Mouse (Mus musculus) hematopoietic stem cell, adult 5-6 weeks (primary cell): ENCODE measurements around the gene Shld1. TPM values are rescaled to one million over a fixed set of nuclear protein-coding genes. Genes with fewer than 3 reads are reported as not detected.

Experiments used
- ATAC-seq, 2 experiments: fragments of 125-278 bp in 1 of 2; replicated peaks in 1 of 2; 2 replicates each; pipeline ENCODE4 v1.8.0; 2016 to 2017; ENCODE audit warnings: inconsistent platforms in 2 of 2, mild to moderate bottlenecking in 2 of 2, moderate number of reproducible peaks in 2 of 2, low read depth in 1 of 2, moderate TSS enrichment in 1 of 2; ENCODE audit not compliant: low FRiP score in 2 of 2, poor library complexity in 2 of 2, severe bottlenecking in 2 of 2, insufficient read depth in 1 of 2, low TSS enrichment in 1 of 2
- total RNA-seq: library from RNA; stranded (forward); fragments of 172-1452, 232-1000 nt; gene quantifications from 2 replicates; pipeline ENCODE4 v1.2.3, GENCODE M21; 2017

Gene Shld1
- 3.7 and 5.8 TPM in 2 replicates for total RNA-seq

DNA sequence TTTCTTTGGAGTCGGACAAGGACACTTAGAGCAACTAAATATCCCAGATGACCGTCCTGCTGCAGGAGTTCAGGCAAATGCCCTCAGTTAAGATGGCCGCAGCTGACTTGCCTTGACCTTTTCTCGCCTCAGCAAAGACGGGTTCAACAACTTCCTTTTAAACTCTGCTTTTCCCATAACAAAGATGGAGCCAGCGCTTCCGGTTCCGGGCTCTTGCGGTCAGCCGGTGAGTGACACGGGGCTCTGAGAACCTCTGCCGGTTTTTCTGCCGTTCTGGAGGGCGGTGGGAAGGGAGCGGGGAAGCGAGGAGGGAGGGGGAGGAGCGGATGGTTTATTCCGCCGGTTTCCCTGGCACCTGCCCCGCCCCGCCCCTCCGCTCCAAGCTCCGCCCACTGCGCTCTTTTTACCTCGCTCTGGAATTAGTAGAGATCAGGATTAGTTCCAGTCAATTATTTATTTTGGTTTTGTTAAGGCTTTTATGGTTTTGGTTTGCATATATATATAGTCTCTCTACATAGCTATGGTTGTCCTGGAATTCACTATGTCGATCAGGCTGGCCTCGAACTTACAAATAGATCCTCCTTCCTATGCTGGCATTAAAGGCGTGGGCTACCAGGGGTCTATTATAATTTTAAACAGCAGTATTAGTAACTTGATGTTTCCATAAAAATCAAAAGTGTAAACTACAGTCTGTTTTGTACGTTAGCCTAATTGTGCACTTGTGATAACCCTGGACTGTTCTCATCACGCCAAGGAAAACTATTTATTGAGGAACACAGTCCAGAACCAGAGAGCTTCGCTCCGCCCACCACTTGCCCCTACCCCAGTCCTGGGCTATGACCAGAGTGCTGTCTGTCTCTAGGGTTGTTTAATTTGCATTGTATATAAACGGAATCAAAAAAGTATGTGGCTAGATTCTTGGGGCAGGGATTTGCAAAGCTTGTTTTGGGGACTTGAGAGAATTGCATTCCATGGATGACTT lies at the start of gene Shld1:
Gene Shld1, plus strand, starts transcription at position 176 of the 982 bp plus-strand sequence.
- ATAC-seq, result peak; percentile 88 to 89

GRCm38 (mm10) chr2:132638306-132638705 lies 48.4 kb upstream of the Shld1 start:
- no peak for ATAC-seq

- ATAC-seq, result no peak
Measured at GRCm38 (mm10) chr2:132639337-132639736, 47.4 kb upstream of the Shld1 start.

DNA sequence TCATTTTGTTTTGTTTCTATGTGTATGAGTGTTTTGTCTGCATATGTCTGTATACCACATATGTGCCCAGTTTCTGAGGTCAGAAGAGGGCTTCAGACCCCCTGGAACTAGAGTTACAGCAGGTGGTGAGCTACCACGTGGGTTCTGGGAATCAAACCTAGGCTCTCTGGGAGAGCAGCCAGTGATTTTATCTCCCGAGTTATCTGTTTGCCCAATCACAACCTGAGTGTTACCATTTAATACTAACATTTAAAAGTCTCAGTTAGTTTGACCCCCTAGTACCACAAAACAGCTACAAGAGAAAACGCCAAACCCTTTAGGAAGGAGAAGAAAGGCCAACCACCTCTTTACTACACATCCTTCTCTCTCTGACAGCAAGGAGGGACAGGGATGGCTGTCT lies 45.5 kb upstream of the Shld1 start:
- no peak for ATAC-seq

GRCm38 (mm10) chr2:132643161-132643560 lies 43.6 kb upstream of the Shld1 start:
- peak; percentile 88 to 91 for ATAC-seq

DNA sequence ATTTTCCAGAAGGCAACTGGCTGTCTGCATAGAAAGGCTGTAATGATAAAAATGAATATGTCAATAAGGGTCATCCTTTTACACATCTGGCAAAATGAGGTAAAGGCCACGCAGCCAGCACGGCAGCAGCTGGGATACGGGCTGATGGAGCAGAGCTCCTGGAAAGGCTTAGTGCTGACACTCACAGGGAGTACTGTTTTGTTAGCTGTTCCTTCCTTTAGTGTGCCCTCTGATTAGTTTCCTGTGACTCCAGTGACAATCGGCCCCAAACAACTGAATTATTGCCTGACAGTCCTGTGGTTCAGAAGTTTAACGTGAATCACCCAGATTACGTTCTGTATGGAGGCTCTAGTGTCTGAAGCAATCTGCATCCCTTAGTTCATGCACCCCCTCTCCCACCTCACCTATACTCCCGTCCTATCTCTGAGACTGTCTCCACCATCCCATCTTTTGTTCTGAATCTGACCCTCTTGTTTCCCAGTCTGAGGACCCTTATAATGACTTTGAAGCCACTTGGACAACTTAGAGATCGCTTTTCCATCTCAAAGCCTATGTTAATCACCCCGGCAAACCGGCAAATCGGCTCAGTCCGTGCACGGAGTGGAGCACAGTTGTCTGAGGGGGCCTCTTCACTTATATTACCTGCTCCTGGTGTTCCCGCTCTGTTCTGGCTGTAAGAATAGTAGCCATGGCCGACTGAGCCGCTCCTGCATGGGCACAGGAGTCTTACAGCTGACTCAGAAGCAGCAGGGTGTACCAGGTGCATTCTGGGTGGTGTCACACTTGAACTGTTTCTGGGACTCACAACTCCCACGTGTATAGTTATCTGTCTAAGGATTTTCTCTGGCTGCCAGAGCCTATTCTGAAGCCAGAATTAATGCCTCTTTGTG lies 39.6 kb upstream of the Shld1 start:
- ATAC-seq, result no peak

GRCm38 (mm10) chr2:132649352-132649870 lies 37.3 kb upstream of the Shld1 start:
- ATAC-seq, result no peak

DNA sequence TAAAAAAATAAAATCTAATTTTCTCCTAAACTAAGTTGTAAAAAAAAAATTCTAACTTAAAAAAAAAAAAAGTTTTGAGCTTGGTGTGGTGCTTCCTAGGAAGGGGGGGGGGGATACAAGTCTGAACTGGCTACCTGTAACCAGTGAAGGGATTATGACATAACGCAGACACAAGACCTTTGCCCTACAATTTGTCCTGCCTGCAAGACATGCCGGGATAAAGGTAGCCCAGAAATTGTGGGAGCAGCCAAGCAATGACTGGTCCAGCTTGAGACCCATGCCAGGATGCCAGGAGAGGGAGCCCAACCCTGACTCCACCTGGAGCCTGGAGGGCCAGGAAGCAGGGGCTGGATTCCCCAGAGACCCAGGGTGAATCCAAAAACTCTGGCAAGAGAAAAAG lies 36.2 kb upstream of the Shld1 start:
- ATAC-seq, result no peak

DNA sequence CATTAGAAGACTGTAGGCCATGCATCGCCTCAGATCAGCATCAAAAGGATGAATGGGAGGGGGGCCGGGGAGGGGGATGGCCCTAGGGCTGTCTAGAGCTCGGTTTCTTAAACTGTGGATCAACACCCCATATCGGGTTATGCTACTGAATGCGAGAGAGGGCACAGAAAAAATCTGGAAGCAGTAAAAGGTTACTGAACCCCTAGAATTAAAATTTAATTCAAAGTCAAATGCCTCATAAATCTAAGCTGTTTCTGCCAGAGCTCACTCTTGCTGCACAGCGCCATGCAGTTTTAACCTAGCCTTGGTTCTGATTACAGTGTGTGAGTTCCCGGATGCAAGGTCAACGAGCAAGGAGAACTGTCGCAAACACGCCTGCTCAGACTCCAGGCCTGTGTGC lies 34.3 kb upstream of the Shld1 start:
- ATAC-seq, result no peak

GRCm38 (mm10) chr2:132654834-132655495 lies 31.8 kb upstream of the Shld1 start:
- ATAC-seq, result no peak

- no peak for ATAC-seq
Measured at GRCm38 (mm10) chr2:132657186-132657585, 29.5 kb upstream of the Shld1 start.

DNA sequence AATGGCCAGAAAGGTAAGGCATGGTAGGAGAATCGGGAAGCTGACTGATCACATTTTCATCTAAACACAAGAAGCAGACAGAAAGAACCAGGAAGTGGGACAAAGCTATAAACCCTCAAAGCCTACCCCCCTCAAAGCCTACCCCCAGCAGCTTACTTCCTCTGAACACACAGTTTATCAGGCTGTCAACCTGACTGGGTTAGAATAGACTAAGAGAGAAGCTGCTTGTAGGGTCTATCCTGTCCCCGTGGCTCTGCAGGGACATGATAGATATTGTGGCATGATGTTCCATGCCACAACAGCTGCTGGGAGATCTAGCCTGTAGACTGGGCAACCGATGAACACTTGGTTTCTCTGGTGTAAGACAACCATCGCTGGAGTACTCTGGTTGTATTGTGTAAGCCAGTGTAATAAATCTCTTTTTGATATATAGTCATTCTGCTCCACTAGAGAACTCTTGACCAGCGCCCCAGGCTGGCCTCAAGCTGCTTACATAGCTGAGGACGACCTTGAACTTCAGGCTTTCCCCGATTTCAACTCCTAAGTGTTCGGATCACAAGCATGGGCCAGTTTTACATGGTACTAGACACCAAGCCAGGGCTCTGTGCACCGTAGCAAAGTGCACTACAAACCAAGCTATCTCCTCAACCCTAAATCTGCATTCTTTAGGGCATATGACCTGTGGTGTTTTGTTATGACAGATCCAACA lies 28.2 kb upstream of the Shld1 start:
- no peak for ATAC-seq

- no peak for ATAC-seq
Measured at GRCm38 (mm10) chr2:132669091-132669490, 17.6 kb upstream of the Shld1 start.

DNA sequence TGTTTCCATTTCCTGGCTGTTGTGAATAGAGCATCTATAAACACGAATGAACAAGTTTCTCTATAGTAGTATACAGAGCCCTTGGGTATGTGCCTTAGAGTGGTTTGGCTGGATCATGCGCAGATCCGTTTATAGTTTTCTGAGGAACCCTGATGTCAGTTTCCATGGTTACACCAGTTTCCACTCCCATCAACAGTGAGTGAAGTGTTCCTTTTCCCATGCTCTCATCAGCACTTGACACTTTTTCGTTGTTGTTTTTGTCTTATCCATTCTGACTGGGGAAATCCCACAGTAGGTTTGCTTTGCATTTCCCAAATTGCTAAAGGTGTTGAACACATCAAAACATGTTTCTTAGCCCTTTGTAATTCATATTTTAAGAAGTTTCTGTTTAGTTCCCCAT lies 16.4 kb upstream of the Shld1 start:
- ATAC-seq, result no peak

- no peak for ATAC-seq
Measured at GRCm38 (mm10) chr2:132672121-132672520, 14.6 kb upstream of the Shld1 start.

GRCm38 (mm10) chr2:132676111-132676510 lies 10.6 kb upstream of the Shld1 start:
- no peak for ATAC-seq

GRCm38 (mm10) chr2:132685001-132685400 lies 1.7 kb upstream of the Shld1 start:
- no peak for ATAC-seq
